Mouse (Mus musculus): ENCODE results near the gene Olfr806.

Gene Olfr806

GRCm38 (mm10) chr10:129741821-129742220, at the start of gene Olfr806:
Gene Olfr806, minus strand, starts transcription at chr10:129741921.
- no peak for DNase-seq

GRCm38 (mm10) chr10:129778123-129778522, 36.4 kb upstream of the Olfr806 start:
- DNase-seq: no peak

GRCm38 (mm10) chr10:129774338-129774737, 32.6 kb upstream of the Olfr806 start, which contains the start of gene Olfr809:
Gene Olfr809, plus strand, starts transcription at chr10:129774638.
- no peak for DNase-seq

- no peak for DNase-seq
Measured at GRCm38 (mm10) chr10:129765182-129765581, 23.5 kb upstream of the Olfr806 start, which contains the start of gene Olfr808. Gene Olfr808, plus strand, starts transcription at chr10:129765482.

- no peak for DNase-seq
Measured at GRCm38 (mm10) chr10:129757693-129758092, 16.0 kb upstream of the Olfr806 start, which contains the start of gene Olfr807. Gene Olfr807, minus strand, starts transcription at chr10:129757793.

- no peak for DNase-seq
Measured at GRCm38 (mm10) chr10:129729275-129729674, 12.4 kb downstream of the Olfr806 start, which contains the start of gene Olfr805. Gene Olfr805, minus strand, starts transcription at chr10:129729375.

GRCm38 (mm10) chr10:129702910-129703309, 38.8 kb downstream of the Olfr806 start, which contains the start of gene Olfr804:
Gene Olfr804, plus strand, starts transcription at chr10:129703210.
- no peak for DNase-seq

- no peak for DNase-seq
Measured at GRCm38 (mm10) chr10:129694186-129694585, 47.5 kb downstream of the Olfr806 start, which contains the start of gene Olfr803. Gene Olfr803, minus strand, starts transcription at chr10:129694286.

- no peak for DNase-seq
Measured at GRCm38 (mm10) chr10:129688069-129688468, 53.7 kb downstream of the Olfr806 start, which contains the start of gene Olfr802. Gene Olfr802, minus strand, starts transcription at chr10:129688169.
